Mouse (Mus musculus) WW6 (cell line): ENCODE data around the gene Hk2.

Source experiments
- DNase-seq: peaks from one replicate; pipeline ENCODE4 v3.0.0-alpha.2; 2013; ENCODE audit warnings: low read depth, low spot score

The Hk2 gene

GRCm38 (mm10) chr6:82774321-82774764 is at the start of gene Hk2:
Gene Hk2, minus strand, starts transcription at chr6:82774454.
- DNase-seq: peak; percentile 89

- DNase-seq: peak; percentile 24
These were observed 47.6 kb upstream of the Hk2 start for GRCm38 (mm10) chr6:82821758-82822253.

- no peak for DNase-seq
These were observed 46.5 kb upstream of the Hk2 start for GRCm38 (mm10) chr6:82820716-82821115.

- no peak for DNase-seq
These were observed 40.6 kb upstream of the Hk2 start for GRCm38 (mm10) chr6:82814821-82815220.

- no peak for DNase-seq
These were observed 33.9 kb upstream of the Hk2 start for GRCm38 (mm10) chr6:82807984-82808700.

GRCm38 (mm10) chr6:82806971-82807370 is 32.7 kb upstream of the Hk2 start:
- DNase-seq: no peak

- no peak for DNase-seq
These were observed 32.2 kb upstream of the Hk2 start for GRCm38 (mm10) chr6:82806503-82806902.

GRCm38 (mm10) chr6:82805894-82806293 is 31.6 kb upstream of the Hk2 start:
- DNase-seq: no peak

- DNase-seq: no peak
These were observed 30.7 kb upstream of the Hk2 start for GRCm38 (mm10) chr6:82804984-82805383.

GRCm38 (mm10) chr6:82798202-82798737 is 24.0 kb upstream of the Hk2 start:
- no peak for DNase-seq

- DNase-seq: no peak
These were observed 23.1 kb upstream of the Hk2 start for GRCm38 (mm10) chr6:82797300-82797839.

- no peak for DNase-seq
These were observed 16.6 kb upstream of the Hk2 start for GRCm38 (mm10) chr6:82790864-82791263.

GRCm38 (mm10) chr6:82783906-82784305 is 9.7 kb upstream of the Hk2 start:
- no peak for DNase-seq

GRCm38 (mm10) chr6:82780802-82781393 is 6.6 kb upstream of the Hk2 start:
- DNase-seq: no peak

GRCm38 (mm10) chr6:82780369-82780768 is 6.1 kb upstream of the Hk2 start:
- DNase-seq: no peak

GRCm38 (mm10) chr6:82777124-82777654 is 2.9 kb upstream of the Hk2 start:
- DNase-seq: no peak

- DNase-seq: no peak
These were observed 1.1 kb upstream of the Hk2 start for GRCm38 (mm10) chr6:82775386-82775785.

- no peak for DNase-seq
These were observed 758 bp downstream of the Hk2 start for GRCm38 (mm10) chr6:82773261-82774131.

- peak; percentile 65 for DNase-seq
These were observed 1.7 kb downstream of the Hk2 start for GRCm38 (mm10) chr6:82772451-82773101.

- DNase-seq: no peak
These were observed 2.3 kb downstream of the Hk2 start for GRCm38 (mm10) chr6:82771981-82772409.

GRCm38 (mm10) chr6:82771059-82771458 is 3.2 kb downstream of the Hk2 start:
- DNase-seq: no peak
